Comparison of ENCODE assay signal across 29 mouse cellular contexts in the genomic region with DNA sequence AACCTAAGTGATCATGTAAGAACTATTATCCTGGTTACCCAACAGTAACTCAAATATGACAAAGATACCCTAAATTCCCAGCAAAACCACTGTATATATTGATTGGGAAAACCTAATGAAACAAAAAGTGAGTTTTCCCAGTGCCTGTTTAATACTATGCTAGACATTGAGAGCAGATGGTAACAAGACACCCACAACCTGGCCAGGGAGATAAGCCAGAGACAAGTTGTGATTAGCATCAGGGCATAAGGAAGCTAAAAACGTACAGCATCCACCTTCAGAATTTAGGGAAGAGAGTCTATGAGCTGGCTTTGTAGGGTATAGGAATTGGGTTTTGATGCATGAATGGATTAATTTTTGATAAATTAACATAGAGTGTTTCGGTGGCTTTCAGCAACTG. TPM values are rescaled to one million over a fixed set of nuclear protein-coding genes. Genes with fewer than 3 reads are reported as not detected.
DNase-seq lines count a peak whose midpoint lies in the region; ATAC-seq and TF ChIP-seq lines count a peak whose summit lies in the region.
"Had no signal": no experiment of that assay in that cellular context is flagged by ENCODE, and none has a peak within 500 bp of the region (broad histone marks: within the 10 kb centered on the region; RNA-seq: fewer than 3 reads in every experiment).

No protein-coding gene starts in this region.

- H3K4me1 ChIP-seq in lung, embryonic 14.5 days (ENCODE audit: insufficient read depth), result peaks cover 7% of the 10 kb centered on the region; the same call in 1 of the 2 replicates
- H3K4me1 ChIP-seq in liver, embryonic 12.5 days, result peaks cover 45% of the 10 kb centered on the region
- peaks cover 28% of the 10 kb centered on the region for H3K4me1 ChIP-seq in liver, postnatal 0 days (ENCODE audit: insufficient read depth)
- peaks cover 17% of the 10 kb centered on the region for H3K4me1 ChIP-seq in neural tube, embryonic 15.5 days

- no peaks in the 10 kb centered on the region for H3K27me3 ChIP-seq in lung, embryonic 14.5 days (ENCODE audit: insufficient read depth, low read length)
- H3K27me3 ChIP-seq in liver, embryonic 12.5 days (replicated peaks), result no peaks in the 10 kb centered on the region
- H3K27me3 ChIP-seq in liver, postnatal 0 days (ENCODE audit: insufficient read depth, low read length), result no peaks in the 10 kb centered on the region
- H3K27me3 ChIP-seq in neural tube, embryonic 15.5 days (replicated peaks), result no peaks in the 10 kb centered on the region
- H3K27me3 ChIP-seq: embryonic facial prominence, embryonic 12.5 days; hindbrain, embryonic 13.5 days; limb, embryonic 15.5 days; neural tube, embryonic 12.5 days; Patski had no signal

- H3K4me3 ChIP-seq in lung, embryonic 14.5 days (ENCODE audit: low read depth, low read length), result no peak overlapping the region
- 0 out of 2 replicates have a peak overlapping the region, but pooled peaks have one; percentile 9 for H3K4me3 ChIP-seq in liver, embryonic 12.5 days
- peak overlapping the region; percentile 94; the same call in 1 of the 2 replicates for H3K4me3 ChIP-seq in liver, postnatal 0 days (ENCODE audit: low read depth, low read length)
- H3K4me3 ChIP-seq in neural tube, embryonic 15.5 days (replicated peaks), result no peak overlapping the region
- H3K4me3 ChIP-seq: embryonic facial prominence, embryonic 12.5 days; limb, embryonic 10.5 days; limb, embryonic 15.5 days; neural tube, embryonic 12.5 days had no signal

- H3K27ac ChIP-seq in lung, embryonic 14.5 days (ENCODE audit: low read depth), result no peak overlapping the region
- H3K27ac ChIP-seq in liver, embryonic 12.5 days, result no peak overlapping the region
- 0 out of 2 replicates have a peak overlapping the region, but pooled peaks have one; percentile 99 for H3K27ac ChIP-seq in liver, postnatal 0 days (ENCODE audit: low read depth)
- H3K27ac ChIP-seq in neural tube, embryonic 15.5 days (replicated peaks), result no peak overlapping the region
- H3K27ac ChIP-seq: embryonic facial prominence, embryonic 12.5 days; gastrocnemius, adult 2 months; hindbrain, embryonic 13.5 days; limb, embryonic 10.5 days; limb, embryonic 15.5 days; neural tube, embryonic 12.5 days had no signal

- H3K4me2 ChIP-seq in lung, embryonic 14.5 days, result 0 out of 2 replicates have a peak overlapping the region, but pooled peaks have one; percentile 76
- H3K4me2 ChIP-seq in liver, embryonic 12.5 days, result peak overlapping the region; percentile 72
- H3K4me2 ChIP-seq in liver, postnatal 0 days (ENCODE audit: low read depth, low read length), result peak overlapping the region; percentile 81
- no peak overlapping the region for H3K4me2 ChIP-seq in neural tube, embryonic 15.5 days
- H3K4me2 ChIP-seq: limb, embryonic 15.5 days had no signal

- WGBS in lung, embryonic 14.5 days, result 69% methylated on average over 2 of the region's 2 CpGs
- WGBS in liver, embryonic 12.5 days (ENCODE audit: insufficient replicate concordance), result 50% methylated on average over 2 of the region's 2 CpGs
- 67% methylated on average over 2 of the region's 2 CpGs for WGBS in liver, postnatal 0 days (ENCODE audit: insufficient replicate concordance)
- WGBS in neural tube, embryonic 15.5 days, result 90% methylated on average over 2 of the region's 2 CpGs

- no peak for ATAC-seq in lung, embryonic 14.5 days (ENCODE audit: insufficient read depth)
- ATAC-seq in liver, embryonic 12.5 days, result no peak
- ATAC-seq in liver, postnatal 0 days, result no peak
- ATAC-seq in neural tube, embryonic 15.5 days (ENCODE audit: low FRiP score), result no peak
- ATAC-seq: forebrain, embryonic 16.5 days; intestine, postnatal 0 days; midbrain, embryonic 16.5 days; Patski had no signal

- no peaks in the 10 kb centered on the region for H3K9me3 ChIP-seq in lung, embryonic 14.5 days (ENCODE audit: low read depth, low read length)
- no peaks in the 10 kb centered on the region for H3K9me3 ChIP-seq in liver, embryonic 12.5 days (replicated peaks)
- H3K9me3 ChIP-seq in liver, postnatal 0 days (ENCODE audit: low read length), result no peaks in the 10 kb centered on the region
- no peaks in the 10 kb centered on the region for H3K9me3 ChIP-seq in neural tube, embryonic 15.5 days (replicated peaks)
- H3K9me3 ChIP-seq: embryonic facial prominence, embryonic 12.5 days; G1E; hindbrain, embryonic 13.5 days; limb, embryonic 10.5 days; limb, embryonic 15.5 days; neural tube, embryonic 12.5 days had no signal

- TF ChIP-seq CTCF in lung, embryonic 14.5 days (IDR thresholded peaks at IDR 0.05; ENCODE audit: low read depth), result no peak
- TF ChIP-seq CTCF in liver, postnatal 0 days (IDR thresholded peaks at IDR 0.05; ENCODE audit: low read depth), result no peak

- no peak overlapping the region for H3K9ac ChIP-seq in lung, embryonic 14.5 days
- H3K9ac ChIP-seq in liver, embryonic 12.5 days, result no peak overlapping the region
- H3K9ac ChIP-seq in liver, postnatal 0 days (replicated peaks), result no peak overlapping the region
- no peak overlapping the region for H3K9ac ChIP-seq in neural tube, embryonic 15.5 days (replicated peaks)
- H3K9ac ChIP-seq: embryonic facial prominence, embryonic 12.5 days; limb, embryonic 15.5 days; neural tube, embryonic 12.5 days had no signal

- peak; percentile 54; the same call in 1 of the 2 replicates for TF ChIP-seq EP300 in liver, postnatal 0 days (IDR thresholded peaks at IDR 0.05; ENCODE audit: low read depth)

- H3K36me3 ChIP-seq in lung, embryonic 14.5 days (ENCODE audit: insufficient read depth), result no peaks in the 10 kb centered on the region
- H3K36me3 ChIP-seq in liver, embryonic 12.5 days, result 0 out of 2 replicates have a peak, but pooled peaks cover 2% of the 10 kb centered on the region
- H3K36me3 ChIP-seq in liver, postnatal 0 days (replicated peaks; ENCODE audit: insufficient read depth, low read length), result no peaks in the 10 kb centered on the region
- no peaks in the 10 kb centered on the region for H3K36me3 ChIP-seq in neural tube, embryonic 15.5 days
- H3K36me3 ChIP-seq: embryonic facial prominence, embryonic 12.5 days; hindbrain, embryonic 13.5 days; limb, embryonic 15.5 days; neural tube, embryonic 12.5 days had no signal

- DNase-seq in embryo, embryonic 10.5 days (ENCODE audit: low spot score), result peak; percentile 5
- DNase-seq in embryo, embryonic 10 days (ENCODE audit: low spot score), result no peak
- DNase-seq in lung, embryonic 14.5 days, result no peak
- no peak for DNase-seq in lung, postnatal 14 days
- DNase-seq in liver, postnatal 0 days, result no peak
- DNase-seq in left cerebral cortex, adult 8-10 months (ENCODE audit: low spot score in 2 of 2), result no peak
- DNase-seq: adrenal gland, postnatal 10 days; cerebellum, adult 18-20 months; cerebellum, postnatal 25 days; embryo, embryonic 11 days; gastrocnemius, adult 2 months; gastrocnemius, postnatal 36 days; heart, adult 18-20 months; heart, postnatal 4 days; kidney, adult 9 months; kidney, postnatal 10 days; right cerebral cortex, postnatal 4 days had no signal

RNA-seq across cellular contexts. Expression of a gene that starts 2.2 kb away (rescaled TPM):
- 57.3 and 58.9 TPM in 2 replicates for polyA plus RNA-seq in lung, embryonic 14.5 days (2014; fragmentation: Nextera tagmentation; extraction: Ambion mirVana)
- polyA plus RNA-seq in liver, embryonic 12.5 days (2016; fragmentation: Nextera tagmentation; extraction: Ambion mirVana), result 43.4 and 44.1 TPM in 2 replicates
- 146 and 149 TPM in 2 replicates for polyA plus RNA-seq in liver, postnatal 0 days (2015; fragmentation: Nextera tagmentation; extraction: Ambion mirVana)
- 52.0 and 54.3 TPM in 2 replicates for polyA plus RNA-seq in neural tube, embryonic 15.5 days (2015; fragmentation: Nextera tagmentation; extraction: Ambion mirVana)
- 100 to 1,000 TPM; 161 to 184 (median 175) TPM for total RNA-seq in left cerebral cortex, adult 8-10 months (2022)

RNA-seq across cellular contexts. Expression of a gene that starts 2.3 kb away (rescaled TPM):
- polyA plus RNA-seq in lung, embryonic 14.5 days (2014; fragmentation: Nextera tagmentation; extraction: Ambion mirVana), result 0.17 and 0.51 TPM in 2 replicates
- 0.07 and 0.17 TPM in 2 replicates for polyA plus RNA-seq in liver, embryonic 12.5 days (2016; fragmentation: Nextera tagmentation; extraction: Ambion mirVana)
- polyA plus RNA-seq in liver, postnatal 0 days (2015; fragmentation: Nextera tagmentation; extraction: Ambion mirVana), result 0.18 and 0.29 TPM in 2 replicates
- 0.59 and 1.3 TPM in 2 replicates for polyA plus RNA-seq in neural tube, embryonic 15.5 days (2015; fragmentation: Nextera tagmentation; extraction: Ambion mirVana)
- total RNA-seq in left cerebral cortex, adult 8-10 months (2022), result 1 to 10 TPM in 2 of 4 experiments, under 1 TPM in 2; 0.59 to 1.9 (median 1.00) TPM

Comparison
In these comparisons a context has a peak if more than half of its experiments do, and no peak if none do; other contexts are left out.
1. H3K4me3 ChIP-seq: peak in liver, embryonic 12.5 days (single experiment) and liver, postnatal 0 days (single experiment); none in lung, embryonic 14.5 days (single experiment) and neural tube, embryonic 15.5 days (single experiment).